Mouse (Mus musculus) naive thymus-derived CD4-positive, alpha-beta T cell, adult 2 months (primary cell): Measurements from ENCODE around the gene Stk32c.

Experiments
- DNase-seq: peaks from one replicate; pipeline ENCODE4 v3.0.0-alpha.2; 2011; ENCODE audit warnings: low read depth

Stk32c gene

DNA sequence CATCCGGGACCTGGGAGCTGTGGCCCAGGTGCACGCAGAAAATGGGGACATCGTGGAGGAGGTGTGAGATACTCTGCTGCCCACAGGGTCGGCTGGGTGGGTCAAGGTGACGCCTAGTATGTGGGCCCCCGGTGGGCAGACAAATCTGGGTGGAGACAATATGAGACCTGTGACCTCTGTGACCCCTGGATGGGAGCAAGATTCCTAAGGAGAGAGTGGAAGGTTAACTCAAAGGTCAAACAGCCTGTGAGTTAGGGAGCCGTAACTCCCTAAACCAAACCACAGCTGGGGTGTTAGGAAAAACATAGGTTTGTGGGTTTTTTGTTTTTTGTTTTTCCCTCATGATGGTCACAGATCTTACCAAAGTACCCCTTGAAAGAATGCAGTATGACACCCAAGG, 119.3 kb downstream of the Stk32c start:
- no peak for DNase-seq

DNA sequence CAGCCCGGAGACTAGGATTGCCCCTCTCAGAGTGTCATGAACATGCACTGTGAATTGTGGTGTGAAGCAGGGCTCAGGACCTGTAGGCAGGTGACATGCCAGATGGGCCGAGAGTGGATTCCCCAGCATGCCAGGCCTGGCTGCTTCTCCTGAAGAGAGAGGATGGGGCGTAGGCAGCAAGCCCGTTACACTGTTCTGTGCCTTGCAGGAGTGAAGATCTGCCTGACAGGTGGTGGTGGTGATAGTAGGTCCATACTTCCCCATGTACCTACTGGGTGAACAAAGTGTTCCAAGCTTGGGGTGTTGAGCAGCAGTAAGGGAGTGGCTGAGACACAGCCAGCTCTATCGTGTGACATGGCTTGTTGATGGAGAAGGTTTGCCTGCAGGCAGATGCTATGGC, 120.0 kb downstream of the Stk32c start:
- no peak for DNase-seq

DNA sequence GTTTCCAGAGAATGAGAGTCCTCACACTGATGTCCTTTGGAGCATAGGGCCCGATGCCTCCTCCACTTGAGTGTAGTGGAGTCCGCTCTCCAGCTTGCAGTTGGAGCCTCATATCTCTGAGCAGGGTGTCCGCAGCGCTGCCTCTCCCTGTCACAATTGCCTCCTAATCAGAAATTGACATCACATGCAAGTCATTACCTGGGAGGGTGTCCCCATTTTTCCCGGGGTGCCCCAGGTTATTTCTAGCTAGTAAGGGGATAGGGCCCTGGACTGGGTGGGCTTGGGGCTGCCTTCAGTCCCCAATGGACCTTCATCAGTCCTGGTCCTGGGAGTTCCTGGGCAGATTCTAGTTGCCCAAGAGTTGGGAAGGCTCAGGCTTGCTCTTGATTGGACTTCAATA, 120.4 kb downstream of the Stk32c start:
- DNase-seq, result no peak

- no peak for DNase-seq
Measured at GRCm38 (mm10) chr7:139091681-139092080, 121.4 kb downstream of the Stk32c start.

GRCm38 (mm10) chr7:139089892-139090874, 122.9 kb downstream of the Stk32c start:
- DNase-seq, result no peak

- no peak for DNase-seq
Measured at GRCm38 (mm10) chr7:139087801-139088200, 125.3 kb downstream of the Stk32c start.

DNA sequence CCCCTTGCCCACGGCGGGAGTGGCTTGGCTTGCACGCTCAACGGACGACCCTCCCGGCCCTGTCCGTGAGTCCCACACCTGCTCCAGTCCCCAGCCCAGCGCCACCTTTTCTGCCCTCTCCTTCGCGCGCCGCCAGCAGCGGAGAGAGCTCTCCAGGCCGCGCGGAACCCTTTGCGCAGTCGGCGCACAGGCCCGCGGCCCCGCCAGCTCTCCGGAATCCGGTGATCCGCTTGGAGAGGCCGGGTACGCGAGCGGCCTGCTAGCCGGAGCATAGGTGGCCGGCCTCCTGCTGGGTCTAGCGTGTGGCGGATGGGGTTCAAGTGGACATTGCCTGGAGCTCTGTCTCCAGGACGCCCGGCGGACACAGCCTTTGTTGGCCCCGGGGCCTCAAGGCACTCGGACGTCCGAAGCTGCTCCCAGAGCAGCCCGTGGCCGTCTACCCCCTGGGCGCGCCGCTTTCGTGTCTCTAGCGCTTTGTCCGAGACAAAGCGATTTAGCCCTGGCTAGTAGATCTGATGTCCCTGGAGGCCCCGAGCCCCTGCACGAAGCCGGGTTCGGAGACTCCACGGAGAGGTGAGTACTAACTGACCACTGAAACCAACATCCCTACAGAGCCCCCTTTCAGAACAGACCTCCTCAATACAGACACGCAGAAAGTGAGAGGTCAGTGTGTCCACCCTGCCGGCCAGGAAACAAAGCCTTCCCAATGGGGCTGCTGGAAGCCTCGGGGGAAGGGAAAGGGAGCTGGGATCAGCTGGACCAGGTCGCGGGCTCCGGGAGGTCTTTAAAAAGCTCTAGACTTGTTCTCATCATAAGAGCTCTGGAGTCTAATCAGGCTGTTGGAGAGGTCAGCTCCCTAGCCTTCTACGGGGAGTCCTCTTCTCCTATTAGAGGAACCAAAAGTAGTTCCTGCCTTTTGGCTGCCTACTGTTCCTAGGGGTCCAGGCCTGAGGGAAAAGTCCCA, 126.6 kb downstream of the Stk32c start:
- DNase-seq, result no peak

DNA sequence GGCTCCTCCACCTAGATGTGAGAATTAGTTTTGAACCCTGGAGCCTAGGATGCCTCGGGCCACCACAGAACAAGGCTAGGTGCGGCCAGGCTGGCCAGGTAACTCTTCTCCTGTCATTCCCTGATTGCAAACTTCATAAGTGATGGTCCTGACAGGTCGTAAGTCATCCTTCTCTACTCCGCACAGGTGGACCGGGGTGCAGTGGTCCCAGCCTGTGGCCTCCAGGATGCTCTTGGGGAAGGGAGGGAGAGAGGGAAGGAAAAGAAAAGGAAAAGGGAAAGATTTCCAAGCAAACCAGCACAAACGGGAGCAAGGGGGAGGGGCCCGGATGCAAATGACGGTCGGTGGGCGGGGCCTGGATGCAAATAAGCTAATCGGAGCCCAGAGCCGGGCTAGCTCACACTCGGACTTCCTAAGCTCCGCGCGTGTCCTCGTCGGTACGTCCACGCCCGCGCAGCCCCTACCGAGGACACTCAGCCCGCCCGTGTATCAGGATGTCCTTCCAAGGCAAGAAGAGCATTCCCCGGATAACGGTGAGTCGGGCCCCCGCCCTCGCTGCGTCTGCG, 127.4 kb downstream of the Stk32c start, which contains the start of gene Dpysl4:
TSS of gene Dpysl4 (plus strand) at position 373 of the 566 bp plus-strand sequence.
- DNase-seq, result no peak

DNA sequence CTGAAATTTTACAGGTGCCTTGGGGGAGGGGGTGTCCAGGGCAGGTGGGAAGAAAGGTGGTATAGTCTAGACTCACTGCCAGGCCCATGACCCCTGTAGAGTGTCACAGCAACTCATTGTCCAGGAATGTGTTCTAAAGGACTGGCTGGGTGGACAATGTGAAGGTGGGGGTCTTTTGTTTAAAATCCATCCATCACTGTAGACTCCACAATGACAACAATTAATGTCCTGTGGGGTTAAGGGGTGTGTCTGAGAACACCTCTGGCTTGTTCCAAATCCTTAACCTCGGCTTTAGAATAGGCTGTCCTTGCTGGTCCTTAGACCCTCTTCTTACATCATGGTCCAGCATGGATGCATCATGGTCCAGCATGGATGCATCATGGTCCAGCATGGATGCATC, 128.8 kb downstream of the Stk32c start:
- no peak for DNase-seq

- no peak for DNase-seq
Measured at GRCm38 (mm10) chr7:139082281-139082680, 130.8 kb downstream of the Stk32c start.

DNA sequence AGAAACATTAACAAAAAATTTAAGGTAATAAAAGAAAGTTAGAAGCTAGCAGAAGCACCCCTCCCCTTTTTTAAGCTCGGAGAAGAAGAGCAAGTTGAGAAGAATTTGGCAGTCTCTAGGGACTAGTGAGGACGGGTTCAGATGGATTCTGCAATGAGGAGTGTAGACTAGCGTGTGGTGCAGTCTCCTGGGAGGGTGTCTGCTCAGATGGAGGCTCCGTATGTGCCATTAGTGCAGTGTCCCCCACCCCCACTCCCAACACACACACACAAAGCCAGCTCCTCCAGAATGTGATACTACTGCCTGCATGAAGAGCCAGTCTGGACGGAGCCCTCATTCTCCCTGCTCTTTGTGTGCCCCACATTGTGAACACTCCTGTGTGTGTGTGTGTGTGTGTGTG, 131.9 kb downstream of the Stk32c start:
- DNase-seq, result no peak

- DNase-seq, result no peak
Measured at GRCm38 (mm10) chr7:139080714-139081113, 132.4 kb downstream of the Stk32c start.

DNA sequence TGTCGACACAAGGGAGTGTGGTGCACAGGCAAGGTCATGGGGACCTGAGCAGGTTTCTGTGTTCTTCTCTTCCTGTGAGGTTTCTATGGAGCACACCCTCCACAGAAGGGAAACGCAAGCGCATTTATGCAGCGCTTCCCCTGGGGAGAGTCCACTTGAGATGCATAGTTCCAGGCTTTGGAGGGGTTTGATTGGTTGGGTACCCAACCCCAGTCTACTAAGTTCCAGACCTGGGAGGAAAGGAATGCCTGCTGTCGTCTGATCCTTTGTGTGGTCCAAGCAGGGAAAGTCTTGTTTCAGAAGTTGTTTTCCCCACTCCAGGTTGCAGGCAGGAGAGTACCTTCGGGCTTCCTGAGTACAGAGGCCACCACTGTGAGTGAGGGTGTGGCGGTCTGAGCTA, 134.0 kb downstream of the Stk32c start:
- no peak for DNase-seq

GRCm38 (mm10) chr7:139078181-139078580, 134.9 kb downstream of the Stk32c start:
- DNase-seq, result no peak

- no peak for DNase-seq
Measured at GRCm38 (mm10) chr7:139077283-139077682, 135.8 kb downstream of the Stk32c start.

- DNase-seq, result no peak
Measured at GRCm38 (mm10) chr7:139075054-139075794, 137.9 kb downstream of the Stk32c start.

GRCm38 (mm10) chr7:139074189-139074588, 138.9 kb downstream of the Stk32c start:
- no peak for DNase-seq

GRCm38 (mm10) chr7:139068182-139068623, 144.9 kb downstream of the Stk32c start:
- peak; percentile 24 for DNase-seq

DNA sequence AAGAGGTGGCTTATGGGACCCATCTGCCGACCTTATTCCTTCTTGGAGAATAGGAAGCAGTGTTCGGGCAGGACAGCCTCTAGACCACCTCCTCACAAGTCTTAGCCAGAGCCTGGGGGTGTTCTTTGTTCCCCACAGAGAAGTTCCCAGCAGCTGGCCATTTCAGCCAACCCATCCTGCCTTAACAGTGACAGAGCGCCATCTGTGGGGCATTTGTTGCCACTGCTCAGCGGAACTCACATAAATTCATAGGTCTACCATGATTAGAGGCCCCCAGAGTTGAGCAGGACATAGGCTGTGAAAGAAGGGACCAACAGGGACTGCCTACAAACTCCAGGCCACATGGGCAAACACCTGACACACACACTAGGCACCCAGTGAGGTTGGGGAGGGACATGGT, 149.7 kb downstream of the Stk32c start:
- DNase-seq, result no peak
